Mouse (Mus musculus) spleen, postnatal 4 days (tissue): Measurements from ENCODE around the gene Ntm.

Source experiments
- DNase-seq, 2 experiments: peaks; one replicate each; pipeline ENCODE4 v3.0.0; 2022; ENCODE audit warnings: low spot score in 2 of 2

Gene Ntm

DNA sequence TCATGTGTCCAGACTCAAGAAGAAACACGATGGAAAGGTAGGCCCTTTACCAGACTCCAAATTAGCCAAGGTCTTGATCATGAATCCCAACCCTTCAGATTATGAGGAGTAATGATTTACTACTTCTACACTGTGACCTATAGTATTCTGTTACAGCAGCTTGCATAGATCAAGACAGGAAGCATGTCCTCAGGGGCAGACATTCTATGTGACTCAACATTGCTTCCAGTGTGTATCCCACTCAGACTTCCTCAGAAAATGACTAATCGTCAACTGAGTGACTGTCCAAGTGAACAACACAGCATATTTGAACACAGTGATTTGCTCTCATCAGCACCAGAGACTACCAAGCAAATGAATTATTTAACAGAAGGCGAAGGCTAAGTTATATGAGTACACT lies 632.5 kb downstream of the Ntm start:
- DNase-seq: no peak

DNA sequence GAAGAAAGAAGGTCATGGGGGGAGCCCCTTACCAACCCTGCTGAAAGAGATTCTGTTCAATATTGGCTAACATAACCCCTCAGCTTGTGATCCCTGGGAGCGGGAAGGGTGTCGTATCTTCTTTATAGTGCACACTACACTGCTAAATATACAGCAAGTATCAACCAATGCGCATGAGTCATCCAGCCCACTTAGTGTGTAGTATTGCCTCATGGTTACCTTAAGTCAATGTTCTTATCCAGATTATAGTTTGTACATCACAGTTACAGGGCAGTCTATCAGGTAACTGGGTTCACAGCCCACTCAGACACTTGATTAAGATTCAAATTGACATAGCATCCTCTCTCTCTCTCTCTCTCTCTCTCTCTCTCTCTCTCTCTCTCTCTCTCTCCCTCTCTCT lies 636.7 kb downstream of the Ntm start:
- no peak for DNase-seq

DNA sequence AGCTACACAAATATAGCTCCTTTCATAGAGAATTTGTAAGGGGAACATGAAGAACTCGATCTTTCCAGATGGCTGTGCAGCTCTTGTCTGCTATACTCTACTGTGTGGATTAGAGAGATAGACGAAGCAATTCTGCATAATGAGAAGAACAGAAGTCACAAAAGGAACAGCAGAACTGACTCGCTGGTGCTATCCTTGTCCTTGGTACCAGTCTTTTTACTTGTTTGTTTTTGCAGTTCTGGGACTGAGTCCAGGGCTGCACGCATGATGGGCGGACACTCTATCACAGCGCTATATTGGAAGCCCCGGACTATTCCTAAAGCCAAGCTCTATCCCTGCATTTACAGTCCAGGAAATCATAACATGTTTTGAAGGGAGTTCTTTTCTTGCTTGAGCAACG lies 637.8 kb downstream of the Ntm start:
- no peak for DNase-seq

GRCm38 (mm10) chr9:29319197-29319596 lies 643.7 kb downstream of the Ntm start:
- DNase-seq: no peak

DNA sequence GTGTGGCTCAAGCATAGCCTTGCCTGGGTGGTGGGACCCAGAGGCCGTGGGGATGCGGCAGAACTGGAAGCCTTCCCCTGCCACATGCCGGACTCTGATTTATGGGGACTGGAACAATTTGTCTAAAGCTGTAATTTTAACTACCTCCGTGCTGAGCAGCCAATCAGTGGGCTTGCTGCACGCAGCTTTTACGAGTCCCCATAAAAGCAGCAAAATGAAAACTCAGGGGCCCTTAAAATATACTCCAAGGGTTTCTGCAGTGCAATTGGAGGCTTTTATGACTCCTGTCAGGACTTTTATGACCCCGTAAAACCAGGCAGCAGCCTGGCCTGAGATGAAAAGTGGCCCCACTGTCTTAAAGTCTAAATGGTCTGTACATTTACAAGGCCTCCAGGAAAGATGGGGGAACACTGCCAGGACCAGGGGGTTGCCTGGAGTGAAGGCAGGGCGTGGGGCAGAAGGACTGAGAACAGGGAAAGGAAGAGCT lies 644.2 kb downstream of the Ntm start:
- DNase-seq: no peak

DNA sequence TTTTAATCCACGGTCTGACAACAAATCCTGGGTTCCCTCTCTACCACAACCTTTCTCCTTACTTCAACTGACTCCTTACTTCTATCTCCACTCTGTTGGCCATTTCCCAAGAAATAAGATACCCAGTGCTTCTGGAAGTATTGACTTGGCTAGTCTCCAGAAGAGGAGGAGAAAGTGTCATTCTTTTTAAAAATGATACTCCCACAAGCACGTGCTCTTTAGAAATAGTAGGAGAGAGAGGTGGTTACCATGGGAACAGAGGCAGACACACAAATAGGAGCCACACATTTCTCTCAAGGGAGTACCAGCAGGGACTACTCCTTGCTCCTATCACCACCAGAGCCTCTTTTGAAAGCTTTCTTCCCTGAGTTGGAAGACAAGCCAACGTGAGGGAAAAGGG lies 645.3 kb downstream of the Ntm start:
- DNase-seq: no peak

DNA sequence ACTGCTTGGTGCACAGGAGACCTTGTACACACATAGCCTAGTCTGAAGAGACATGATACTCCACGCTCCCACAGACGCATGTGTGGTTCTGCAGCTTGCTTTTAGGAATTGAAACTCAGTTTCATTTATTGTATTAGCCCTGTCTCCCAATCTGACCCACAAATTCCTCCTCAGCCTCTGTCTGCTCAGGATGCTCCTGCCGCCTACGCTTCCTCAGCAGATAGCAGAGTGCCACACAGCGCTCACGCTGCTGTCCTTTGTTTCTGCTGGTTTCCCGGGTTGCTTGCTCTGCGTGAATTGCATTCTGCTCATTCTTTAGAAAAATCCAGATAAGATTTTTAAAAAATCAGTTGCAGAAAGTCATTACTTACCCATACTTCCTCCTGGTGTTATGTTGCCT lies 647.1 kb downstream of the Ntm start:
- no peak for DNase-seq

DNA sequence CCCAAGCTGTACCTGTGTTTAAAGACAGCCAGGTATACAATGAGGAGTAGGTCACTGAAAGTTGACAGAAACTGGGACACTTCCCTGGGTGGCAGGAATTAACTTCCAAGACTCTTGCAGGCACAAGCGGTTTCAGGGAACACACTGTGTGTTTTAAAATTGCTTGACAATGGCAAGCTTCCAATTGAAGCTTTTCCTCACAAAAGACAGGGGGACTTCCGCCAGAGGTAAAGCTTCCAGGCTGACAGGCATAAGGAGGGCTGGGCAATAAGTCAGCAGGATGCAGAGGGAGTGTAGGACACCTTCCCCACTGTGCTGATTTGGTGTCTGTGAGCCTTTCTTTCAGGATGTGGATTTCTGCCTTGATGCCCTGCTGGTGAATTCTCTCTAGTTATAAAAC lies 656.0 kb downstream of the Ntm start:
- DNase-seq: no peak

DNA sequence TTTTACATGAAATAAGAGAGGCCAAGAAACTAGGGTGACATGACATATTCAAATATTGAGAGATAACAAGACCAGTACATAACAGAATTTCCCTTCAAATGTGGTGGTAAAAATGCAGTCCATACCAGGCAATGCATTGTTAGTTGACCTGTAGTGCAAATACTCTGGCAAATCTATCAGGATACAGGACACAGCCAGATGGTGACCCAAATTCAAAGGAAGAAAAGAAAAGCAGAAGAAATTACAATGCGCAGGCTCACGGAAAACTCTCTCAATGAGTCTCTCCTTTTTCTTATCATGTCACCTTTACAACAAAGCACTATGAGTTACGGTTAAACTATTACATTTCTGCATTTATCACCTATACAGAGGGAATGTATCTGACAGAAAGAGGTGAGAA lies 664.6 kb downstream of the Ntm start:
- no peak for DNase-seq

DNA sequence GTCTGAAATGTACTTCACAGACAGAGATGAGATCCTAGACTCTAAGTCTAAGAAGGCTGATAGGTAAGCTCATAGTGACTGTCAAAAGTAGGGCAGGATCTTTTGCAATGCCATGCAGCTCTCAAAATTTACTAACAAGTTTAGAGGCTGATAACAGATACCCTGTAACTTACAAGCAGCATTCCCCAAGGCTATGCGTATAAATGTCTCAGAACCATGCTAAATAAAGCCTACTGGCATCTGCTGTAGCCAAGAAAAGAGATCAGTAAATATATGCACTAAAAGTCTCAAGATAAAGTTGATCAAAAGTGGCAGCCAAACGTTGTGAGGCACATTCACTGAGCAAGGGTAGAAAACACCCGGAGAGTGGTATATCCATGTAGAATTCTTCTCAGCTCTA lies 666.2 kb downstream of the Ntm start:
- DNase-seq: peak in 1 of 2 experiments; percentile 9

- peak in 1 of 2 experiments; percentile 27 for DNase-seq
These were observed 674.8 kb downstream of the Ntm start for GRCm38 (mm10) chr9:29288003-29288704.

GRCm38 (mm10) chr9:29285144-29285543 lies 677.8 kb downstream of the Ntm start:
- no peak for DNase-seq

- DNase-seq: no peak
These were observed 690.1 kb downstream of the Ntm start for GRCm38 (mm10) chr9:29272861-29273260.

GRCm38 (mm10) chr9:29269988-29270387 lies 693.0 kb downstream of the Ntm start:
- no peak for DNase-seq

DNA sequence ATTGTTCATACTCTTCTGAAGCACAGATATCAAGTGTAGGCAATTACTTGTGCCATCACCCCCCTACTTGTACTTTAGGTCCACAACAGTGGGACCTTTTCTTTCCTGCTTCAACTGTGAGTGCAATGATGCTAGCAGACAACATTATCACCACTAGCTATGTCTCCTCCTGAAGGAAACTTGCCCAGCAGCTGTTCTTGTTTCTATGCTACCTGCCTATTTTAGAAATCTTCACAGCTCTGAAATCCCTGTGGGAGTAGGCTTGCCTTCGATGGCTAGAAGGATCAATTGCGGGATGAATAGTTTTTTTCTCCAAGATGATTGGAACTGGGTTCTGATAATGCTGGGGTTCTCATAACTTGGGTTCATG lies 693.7 kb downstream of the Ntm start:
- DNase-seq: no peak

GRCm38 (mm10) chr9:29268583-29269276 lies 694.2 kb downstream of the Ntm start:
- no peak for DNase-seq

DNA sequence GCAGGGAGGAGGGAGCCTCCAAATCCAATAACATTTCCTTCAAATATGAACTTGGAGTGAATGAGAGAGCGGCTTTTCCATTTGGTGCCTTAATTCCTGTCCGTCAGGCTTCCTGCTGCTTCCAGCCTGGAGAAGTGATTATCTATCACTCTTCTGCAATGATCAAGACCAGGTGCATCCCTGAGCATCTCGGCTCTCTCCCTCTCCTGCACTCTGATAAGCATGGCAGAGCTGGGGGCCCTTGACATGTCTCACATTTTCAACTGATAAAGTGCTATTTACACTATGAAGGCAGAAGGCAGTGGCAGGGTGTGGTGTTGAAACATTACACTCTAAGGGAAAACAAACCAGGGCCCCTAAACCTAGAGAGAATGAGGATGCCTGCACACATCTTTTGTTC lies 695.3 kb downstream of the Ntm start:
- no peak for DNase-seq

- DNase-seq: no peak
These were observed 697.8 kb downstream of the Ntm start for GRCm38 (mm10) chr9:29265177-29265576.

DNA sequence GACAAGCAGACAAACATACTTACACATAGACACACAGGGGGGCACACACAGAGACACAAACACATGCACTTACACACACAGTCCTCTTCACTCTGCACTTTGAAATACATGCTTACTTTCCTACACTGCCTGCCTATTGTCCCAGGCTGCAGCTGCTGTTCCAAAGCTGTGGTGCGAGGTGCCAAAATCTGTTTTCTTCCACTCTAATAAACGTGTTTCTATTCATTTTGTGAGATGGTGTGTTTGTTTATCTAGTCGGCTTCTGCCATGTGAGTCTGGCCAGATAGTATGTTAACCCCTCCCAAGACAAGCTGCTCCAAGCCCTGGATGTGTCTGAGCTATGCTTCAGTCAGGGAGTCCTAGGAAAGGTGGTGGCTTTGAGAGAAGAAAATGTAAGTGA lies 700.1 kb downstream of the Ntm start:
- no peak for DNase-seq

GRCm38 (mm10) chr9:29252866-29253265 lies 710.1 kb downstream of the Ntm start:
- DNase-seq: no peak

DNA sequence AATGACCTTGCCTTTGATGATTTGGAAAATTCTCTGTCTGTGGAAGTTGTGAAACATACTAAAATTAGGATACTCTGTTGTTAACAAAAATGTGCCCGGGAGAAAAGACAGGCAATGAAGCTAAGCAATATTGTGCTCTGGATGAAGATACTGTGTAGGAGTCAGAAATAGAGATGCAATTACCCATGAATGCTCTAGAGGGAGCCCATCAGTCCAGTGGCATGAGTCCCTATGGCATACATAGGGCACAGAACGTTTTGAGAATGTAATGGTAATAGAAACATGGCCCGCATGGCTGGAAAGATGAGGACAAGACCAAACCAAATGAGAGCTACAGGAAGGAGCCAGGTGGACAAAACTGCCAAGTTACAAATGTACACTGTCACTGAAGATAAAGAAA lies 712.1 kb downstream of the Ntm start:
- DNase-seq: no peak

DNA sequence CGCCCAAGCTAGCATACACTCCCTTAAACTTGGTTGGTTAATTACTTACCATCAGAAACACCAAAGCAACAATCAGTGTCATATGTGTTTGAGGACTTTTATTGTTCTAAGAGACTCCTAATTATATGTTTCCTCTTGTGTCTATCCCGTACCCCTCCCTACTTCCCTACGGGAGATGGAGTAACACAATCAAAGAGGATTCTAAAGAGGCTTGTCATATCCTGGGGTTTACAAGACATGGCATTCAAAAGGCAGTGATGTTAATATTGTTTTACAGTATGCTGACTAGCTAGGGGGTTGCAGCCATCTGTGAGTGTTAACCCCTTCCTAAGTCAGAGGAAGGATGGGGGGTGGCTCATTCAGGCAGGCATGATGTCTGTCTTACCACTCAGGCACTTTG lies 715.1 kb downstream of the Ntm start:
- no peak for DNase-seq

- no peak for DNase-seq
These were observed 718.9 kb downstream of the Ntm start for GRCm38 (mm10) chr9:29244006-29244405.
